Mouse (Mus musculus): ENCODE data around the gene Krtcap2. TPM values are rescaled to one million over a fixed set of nuclear protein-coding genes. Genes with fewer than 3 reads are reported as not detected.
A peak's percentile ranks its signal among the peaks of the same experiment; 100 is the strongest.

Gene Krtcap2
- polyA plus RNA-seq, 1 experiment: 61.9 TPM

- no peak for TF ChIP-seq POLR2A (IDR thresholded peaks at IDR 0.05; ENCODE audit: extremely low read depth, insufficient read depth, low read length)
- no peak for TF ChIP-seq CTCF (IDR thresholded peaks at IDR 0.05; ENCODE audit: extremely low read depth, insufficient read depth, low read length)
- no peak overlapping the region for H3K4me3 ChIP-seq (ENCODE audit: insufficient read depth, low read length)
- no peak overlapping the region for H3K27ac ChIP-seq (ENCODE audit: insufficient read depth, low read length)
- H3K4me1 ChIP-seq (ENCODE audit: control insufficient read depth, insufficient read depth, low read length): peaks cover 2% of the 10 kb centered on the region; the same call in 1 of the 2 replicates
These were observed 30.3 kb downstream of the Krtcap2 start for GRCm38 (mm10) chr3:89276061-89276460.

- Histone ChIP-seq H3K4me3 (ENCODE audit: insufficient read depth, low read length) (peak overlapping the region; percentile 18), H3K4me1 (ENCODE audit: control insufficient read depth, insufficient read depth, low read length) (peaks cover 2% of the 10 kb centered on the region; the same call in 1 of the 2 replicates), H3K27ac (ENCODE audit: insufficient read depth, low read length) (peak overlapping the region; percentile 89)
- no peak for TF ChIP-seq POLR2A (IDR thresholded peaks at IDR 0.05; ENCODE audit: extremely low read depth, insufficient read depth, low read length)
- no peak for TF ChIP-seq CTCF (IDR thresholded peaks at IDR 0.05; ENCODE audit: extremely low read depth, insufficient read depth, low read length)
These were observed 31.7 kb downstream of the Krtcap2 start for GRCm38 (mm10) chr3:89277281-89278021.

GRCm38 (mm10) chr3:89278107-89278506 is 32.3 kb downstream of the Krtcap2 start:
- Histone ChIP-seq H3K4me1 (ENCODE audit: control insufficient read depth, insufficient read depth, low read length) (peaks cover 2% of the 10 kb centered on the region; the same call in 1 of the 2 replicates), H3K27ac (ENCODE audit: insufficient read depth, low read length) (peak overlapping the region; percentile 89), H3K4me3 (ENCODE audit: insufficient read depth, low read length) (peak overlapping the region; percentile 53)
- no peak for TF ChIP-seq CTCF (IDR thresholded peaks at IDR 0.05; ENCODE audit: extremely low read depth, insufficient read depth, low read length)

- no peak for TF ChIP-seq POLR2A (IDR thresholded peaks at IDR 0.05; ENCODE audit: extremely low read depth, insufficient read depth, low read length)
- no peak for TF ChIP-seq CTCF (IDR thresholded peaks at IDR 0.05; ENCODE audit: extremely low read depth, insufficient read depth, low read length)
- H3K27ac ChIP-seq (ENCODE audit: insufficient read depth, low read length): 0 out of 2 replicates have a peak overlapping the region, but pooled peaks have one; percentile 33
- peak overlapping the region; percentile 53 for H3K4me3 ChIP-seq (ENCODE audit: insufficient read depth, low read length)
- peaks cover 2% of the 10 kb centered on the region; the same call in 1 of the 2 replicates for H3K4me1 ChIP-seq (ENCODE audit: control insufficient read depth, insufficient read depth, low read length)
These were observed 32.9 kb downstream of the Krtcap2 start for GRCm38 (mm10) chr3:89278643-89279042.

GRCm38 (mm10) chr3:89279153-89279890 is 33.6 kb downstream of the Krtcap2 start:
- peaks cover 2% of the 10 kb centered on the region; the same call in 1 of the 2 replicates for H3K4me1 ChIP-seq (ENCODE audit: control insufficient read depth, insufficient read depth, low read length)
- peak; percentile 90 for TF ChIP-seq POLR2A (IDR thresholded peaks at IDR 0.05; ENCODE audit: extremely low read depth, insufficient read depth, low read length)
- TF ChIP-seq CTCF (IDR thresholded peaks at IDR 0.05; ENCODE audit: extremely low read depth, insufficient read depth, low read length): no peak

GRCm38 (mm10) chr3:89280050-89280605 is 34.4 kb downstream of the Krtcap2 start:
- H3K4me1 ChIP-seq (ENCODE audit: control insufficient read depth, insufficient read depth, low read length): peaks cover 2% of the 10 kb centered on the region; the same call in 1 of the 2 replicates
- H3K4me3 ChIP-seq (ENCODE audit: insufficient read depth, low read length): peak overlapping the region; percentile 53
- peak overlapping the region; percentile 63 for H3K27ac ChIP-seq (ENCODE audit: insufficient read depth, low read length)
- TF ChIP-seq CTCF (IDR thresholded peaks at IDR 0.05; ENCODE audit: extremely low read depth, insufficient read depth, low read length) (no peak), POLR2A (IDR thresholded peaks at IDR 0.05; ENCODE audit: extremely low read depth, insufficient read depth, low read length) (peak; percentile 40; the same call in 1 of the 2 replicates)

More at GRCm38 (mm10) chr3:89279153-89279890, 33.6 kb downstream of the Krtcap2 start:
- Histone ChIP-seq H3K27ac (ENCODE audit: insufficient read depth, low read length) (peak overlapping the region; percentile 87), H3K4me3 (ENCODE audit: insufficient read depth, low read length) (peak overlapping the region; percentile 53)

- H3K4me3 ChIP-seq (ENCODE audit: insufficient read depth, low read length): peak within 1 kb of the TSS; percentile 53
- TF ChIP-seq CTCF (IDR thresholded peaks at IDR 0.05; ENCODE audit: extremely low read depth, insufficient read depth, low read length) (no peak), POLR2A (IDR thresholded peaks at IDR 0.05; ENCODE audit: extremely low read depth, insufficient read depth, low read length) (no peak)
- H3K4me1 ChIP-seq (ENCODE audit: control insufficient read depth, insufficient read depth, low read length): peaks cover 2% of the 10 kb centered on the region; the same call in 1 of the 2 replicates
- peak within 1 kb of the TSS; percentile 63 for H3K27ac ChIP-seq (ENCODE audit: insufficient read depth, low read length)
These were observed 35.1 kb downstream of the Krtcap2 start, which contains the start of gene Efna1 for GRCm38 (mm10) chr3:89280606-89281511. Efna1 (minus strand) TSS chr3:89281142.

GRCm38 (mm10) chr3:89281579-89282290 is 36.0 kb downstream of the Krtcap2 start:
- no peak overlapping the region for H3K27ac ChIP-seq (ENCODE audit: insufficient read depth, low read length)
- peaks cover 2% of the 10 kb centered on the region; the same call in 1 of the 2 replicates for H3K4me1 ChIP-seq (ENCODE audit: control insufficient read depth, insufficient read depth, low read length)
- no peak overlapping the region; the same call in 1 of the 2 replicates for H3K4me3 ChIP-seq (ENCODE audit: insufficient read depth, low read length)
- TF ChIP-seq CTCF (IDR thresholded peaks at IDR 0.05; ENCODE audit: extremely low read depth, insufficient read depth, low read length): peak; percentile 96
- no peak for TF ChIP-seq POLR2A (IDR thresholded peaks at IDR 0.05; ENCODE audit: extremely low read depth, insufficient read depth, low read length)
